Mouse (Mus musculus) cerebellum, adult 8-10 months (tissue): Measurements from ENCODE around the gene Fam92b.

Experiments
- DNase-seq: peaks from one replicate; pipeline ENCODE4 v3.0.0; 2022

The Fam92b gene

DNA sequence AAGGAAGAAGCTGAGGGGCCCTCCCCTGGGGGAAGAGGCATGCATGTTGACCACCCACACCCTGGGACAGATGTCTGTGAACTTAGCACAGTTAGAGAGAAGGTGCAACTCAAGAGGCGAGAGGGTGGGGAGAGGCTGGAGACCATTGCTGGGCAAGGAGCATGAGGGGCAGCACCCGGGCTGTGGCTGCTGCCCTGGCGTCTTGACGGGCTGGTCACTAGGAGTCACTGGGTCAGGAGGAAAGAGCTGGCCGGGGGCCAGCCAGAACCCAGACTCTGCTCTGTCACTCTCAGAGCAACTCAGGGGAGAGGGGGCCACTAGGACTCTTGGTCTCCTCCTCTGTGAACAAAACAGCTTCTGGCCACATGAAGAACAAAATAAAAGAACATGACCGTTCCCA is 12.2 kb upstream of the Fam92b start:
- DNase-seq, result no peak

DNA sequence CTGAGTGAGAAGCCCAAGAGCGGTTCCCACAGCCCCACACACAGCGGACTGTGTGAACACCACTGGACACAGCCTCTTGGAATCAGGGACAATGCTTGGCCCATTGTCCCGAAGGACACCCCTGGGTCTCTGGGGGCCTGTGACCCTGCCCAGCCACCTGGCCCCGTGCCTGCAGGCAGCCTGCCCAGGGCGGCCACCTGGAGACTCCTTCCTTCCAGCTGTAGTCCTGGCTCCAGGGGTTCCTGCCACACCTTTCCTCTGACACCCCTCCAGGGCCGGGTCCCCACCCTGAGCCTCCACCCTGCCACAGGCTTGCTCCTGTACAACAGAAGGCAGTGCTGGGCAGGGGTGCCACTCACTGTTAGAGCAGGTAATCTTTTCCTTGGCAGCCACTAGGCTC is 11.2 kb upstream of the Fam92b start:
- DNase-seq, result no peak

DNA sequence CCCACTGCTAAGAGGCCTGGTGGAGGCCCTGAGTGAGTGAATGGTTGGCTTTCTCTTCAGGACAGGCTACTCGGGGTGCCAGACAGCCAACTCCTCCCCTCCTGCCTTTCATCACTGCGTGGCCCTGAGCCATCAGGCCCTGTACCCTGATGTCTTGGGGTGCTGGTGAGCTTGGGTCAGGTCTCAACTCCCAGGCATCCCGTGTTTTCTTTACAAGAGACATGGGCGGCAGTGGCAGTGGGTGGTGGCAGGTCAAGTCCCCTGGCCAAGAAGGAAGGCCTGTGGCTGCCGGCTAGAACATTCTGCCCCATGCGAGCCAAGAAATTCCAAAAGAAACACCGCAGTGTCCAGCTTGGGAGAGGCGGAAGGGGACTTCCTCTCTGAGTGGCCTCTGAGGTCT is 9.2 kb upstream of the Fam92b start:
- no peak for DNase-seq

DNA sequence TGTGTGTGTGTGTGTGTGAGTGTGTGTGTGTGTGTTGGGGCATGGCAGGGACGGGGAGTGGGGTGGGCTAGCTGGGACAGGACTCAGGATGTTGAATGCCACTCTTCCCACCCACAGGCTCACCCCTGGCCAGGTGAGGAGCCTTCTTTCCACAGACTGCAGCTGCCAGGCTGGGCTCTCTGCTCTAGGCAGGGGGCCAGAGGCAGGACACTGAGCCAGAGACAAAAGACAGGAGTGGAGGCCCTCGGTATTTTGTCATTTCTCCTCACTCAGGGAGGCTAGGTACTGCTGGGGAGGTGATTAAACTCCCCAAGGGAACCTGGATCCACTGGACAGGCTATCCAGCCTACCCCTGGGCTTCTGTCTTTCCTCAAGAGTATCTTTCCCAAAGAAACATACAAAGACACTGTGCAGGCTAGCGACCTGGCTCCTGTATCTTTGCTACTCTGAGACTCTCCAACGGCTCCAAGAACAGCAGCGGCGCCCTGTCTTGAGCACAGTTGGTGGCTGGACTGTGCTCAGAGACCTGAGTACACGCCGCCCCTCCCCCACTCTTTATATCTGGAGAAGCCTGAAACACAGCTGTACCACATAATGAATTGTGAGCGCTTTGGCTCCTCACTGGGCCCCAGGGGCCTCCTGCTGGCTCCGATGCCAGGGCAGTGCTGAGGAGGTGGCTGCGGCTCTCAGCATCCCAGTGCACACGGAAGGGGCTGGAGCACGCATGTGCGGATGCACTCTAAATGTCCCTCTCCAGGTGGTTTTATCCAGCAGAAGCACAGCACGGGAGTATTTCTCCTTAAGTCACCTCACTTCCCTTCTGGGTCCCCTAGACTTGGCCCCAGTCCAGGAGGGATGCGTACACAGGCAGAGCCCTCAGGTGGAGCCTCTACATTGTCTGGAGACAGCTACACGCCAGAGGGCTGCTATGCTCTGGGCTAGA is 7.9 kb upstream of the Fam92b start:
- DNase-seq, result no peak

DNA sequence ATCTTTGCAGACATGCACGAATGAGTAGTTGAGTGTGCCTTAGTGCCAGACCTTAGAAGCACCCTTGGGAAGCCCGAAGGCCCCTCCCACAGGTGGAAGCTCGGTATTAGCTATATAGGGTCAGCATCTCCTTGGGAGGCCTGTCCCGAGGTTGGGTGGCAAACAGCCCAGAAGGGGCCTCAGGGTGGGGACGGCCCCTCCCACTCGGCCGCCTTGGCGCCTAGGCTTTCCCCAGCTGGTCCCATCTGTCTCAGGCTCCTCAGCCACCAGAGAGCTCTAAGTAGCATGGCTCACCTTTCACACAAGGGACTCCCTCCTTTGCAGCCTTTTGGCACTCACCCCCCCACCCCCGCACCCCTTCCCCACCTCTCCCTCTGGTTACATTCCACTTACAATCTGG is 7.1 kb upstream of the Fam92b start:
- DNase-seq, result no peak

DNA sequence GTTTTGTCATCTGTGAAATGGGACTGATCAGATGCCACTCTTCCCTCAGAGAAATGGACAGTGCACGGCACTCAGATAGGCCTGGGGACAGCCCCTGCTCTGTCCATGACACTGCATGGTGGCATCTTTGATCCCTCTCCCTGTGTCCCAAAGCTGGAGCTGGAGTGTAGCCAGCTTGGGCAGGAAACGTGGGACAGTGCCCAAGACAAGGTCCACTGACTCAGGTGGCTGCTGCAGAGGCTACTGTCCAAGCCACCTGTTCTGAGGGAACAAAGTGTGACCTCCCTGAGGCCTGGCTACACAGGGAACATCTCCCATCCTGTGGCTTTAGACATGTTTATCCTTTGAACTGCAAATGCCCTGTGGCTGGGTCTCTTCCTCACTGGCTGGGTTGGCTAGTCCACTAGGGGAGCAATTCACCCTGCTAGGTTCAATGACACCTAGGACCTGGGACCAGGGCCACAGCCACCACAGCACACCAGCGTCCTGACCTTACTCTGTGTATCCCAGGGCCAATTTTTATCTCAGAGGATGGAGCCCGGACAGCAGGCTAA is 4.7 kb upstream of the Fam92b start:
- DNase-seq, result no peak

DNA sequence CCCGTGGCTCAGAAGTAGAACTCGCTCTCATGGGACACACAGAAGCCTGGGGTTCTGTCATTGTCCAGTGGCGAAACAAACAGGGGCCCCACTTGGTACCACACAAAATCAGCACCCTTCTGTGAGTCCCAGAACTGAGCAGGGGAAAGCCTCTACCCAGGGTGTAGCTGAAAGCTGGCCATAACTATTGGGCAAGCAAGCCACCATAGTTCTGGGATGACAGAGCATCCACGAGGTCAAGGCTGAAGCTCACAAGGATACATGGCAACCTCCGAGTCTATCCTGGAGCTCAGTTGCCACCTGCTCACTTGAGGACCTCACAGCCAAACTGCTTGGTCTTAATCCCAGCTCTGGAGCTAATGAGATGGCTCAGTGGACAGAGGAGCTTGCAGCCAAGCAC is 4.0 kb upstream of the Fam92b start:
- no peak for DNase-seq

DNA sequence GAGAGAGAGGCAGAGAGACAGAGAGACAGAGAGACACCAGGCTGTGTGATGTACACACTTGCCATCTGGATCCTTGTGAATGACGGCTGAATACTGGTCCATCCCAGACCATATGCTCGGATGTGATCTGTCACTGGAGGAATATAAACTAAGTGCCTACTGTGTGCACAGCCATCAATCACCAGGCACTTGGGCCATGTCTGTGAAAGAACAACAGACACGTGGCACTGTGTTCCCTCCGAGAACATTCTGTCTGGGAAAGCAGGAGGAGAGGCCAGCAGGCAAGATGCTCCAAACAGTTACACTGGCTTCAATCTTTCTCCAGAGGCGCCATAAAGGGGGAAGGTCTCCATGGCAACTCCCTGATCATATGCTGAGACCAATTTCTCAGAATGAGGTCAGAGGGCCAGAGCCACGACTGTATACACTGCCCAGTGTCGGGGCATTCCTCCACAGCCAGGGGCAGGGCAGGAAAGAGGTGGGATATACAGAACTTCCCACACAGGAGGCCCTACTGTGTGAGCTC is 3.2 kb upstream of the Fam92b start:
- no peak for DNase-seq

DNA sequence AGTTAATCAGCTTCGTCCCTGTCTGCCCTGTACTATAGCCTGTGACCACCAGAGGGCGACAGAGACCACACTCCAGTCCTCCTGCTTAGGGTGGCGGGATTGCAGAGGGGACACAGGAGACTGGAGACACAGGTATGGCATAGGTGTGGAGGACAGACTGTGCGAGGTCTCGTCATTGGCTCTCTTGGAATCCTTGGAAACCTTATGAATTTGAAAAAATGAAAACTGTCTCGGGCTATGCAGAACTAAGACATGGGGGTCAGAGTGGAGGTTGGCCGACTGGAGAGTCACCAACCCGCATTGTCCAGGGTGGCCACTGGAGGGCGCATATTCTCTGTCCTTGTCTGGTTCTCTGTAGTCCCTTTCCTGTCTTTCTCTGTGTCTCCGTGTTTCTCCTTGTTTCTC is 1.8 kb upstream of the Fam92b start:
- DNase-seq, result peak; percentile 95

DNA sequence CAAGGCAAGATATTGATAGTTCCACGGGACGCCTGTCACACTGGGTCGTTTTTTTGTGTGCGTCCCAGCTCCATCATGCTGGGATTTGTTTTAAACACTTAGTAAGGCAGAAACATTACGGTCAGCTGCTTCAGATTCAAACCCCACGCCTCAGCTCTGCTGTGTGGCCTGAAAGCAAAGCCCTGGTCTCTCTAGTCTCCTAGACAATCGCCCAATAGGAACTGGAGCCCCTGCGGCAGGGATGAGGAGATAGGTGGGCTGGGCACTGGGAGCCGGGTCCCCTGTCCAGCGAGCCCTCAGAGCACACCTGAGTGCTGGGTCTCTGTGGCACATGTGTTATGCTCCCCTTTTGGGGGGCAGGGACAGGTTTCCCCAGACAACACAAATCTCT is 853 bp upstream of the Fam92b start:
- no peak for DNase-seq

DNA sequence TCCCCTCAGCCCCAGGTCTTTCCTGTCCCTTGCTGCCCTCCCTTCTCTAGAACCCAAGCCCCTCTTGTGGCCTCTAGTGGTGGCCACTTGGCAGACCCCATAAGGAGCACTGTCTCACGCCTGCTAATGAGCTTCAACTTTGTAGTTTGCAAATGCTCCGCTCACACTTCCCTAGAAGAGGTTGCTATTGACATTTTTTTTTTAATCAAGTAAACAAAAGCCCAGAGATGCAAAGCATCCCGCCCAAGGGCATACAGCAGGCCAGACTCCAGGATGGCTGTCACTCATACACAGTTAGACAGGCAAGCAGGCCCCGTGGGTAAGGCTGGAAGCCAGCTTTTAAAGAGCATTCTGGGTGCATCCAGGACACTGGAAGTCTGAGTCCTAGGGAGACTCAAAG is 661 bp downstream of the Fam92b start:
- no peak for DNase-seq

DNA sequence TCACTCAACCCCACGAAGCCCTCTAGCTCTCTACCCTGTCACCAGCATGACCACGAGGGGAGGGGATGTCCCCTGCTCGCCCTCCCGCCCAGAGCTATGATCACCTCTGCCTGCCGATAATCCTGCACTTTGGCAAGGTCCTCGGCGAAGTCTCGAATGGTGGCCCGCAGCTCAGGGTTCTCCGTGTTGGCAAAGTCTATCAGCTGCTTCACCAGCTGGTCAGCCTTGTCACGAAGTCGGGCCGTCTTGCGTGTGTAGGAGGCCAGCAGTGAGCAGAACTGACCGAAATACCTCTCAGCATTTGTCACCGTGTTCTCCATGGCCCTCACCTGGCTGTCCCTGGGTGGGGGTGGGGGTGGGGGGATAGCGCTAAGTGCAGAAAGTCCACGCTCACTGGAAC is 2.7 kb downstream of the Fam92b start:
- DNase-seq, result no peak

DNA sequence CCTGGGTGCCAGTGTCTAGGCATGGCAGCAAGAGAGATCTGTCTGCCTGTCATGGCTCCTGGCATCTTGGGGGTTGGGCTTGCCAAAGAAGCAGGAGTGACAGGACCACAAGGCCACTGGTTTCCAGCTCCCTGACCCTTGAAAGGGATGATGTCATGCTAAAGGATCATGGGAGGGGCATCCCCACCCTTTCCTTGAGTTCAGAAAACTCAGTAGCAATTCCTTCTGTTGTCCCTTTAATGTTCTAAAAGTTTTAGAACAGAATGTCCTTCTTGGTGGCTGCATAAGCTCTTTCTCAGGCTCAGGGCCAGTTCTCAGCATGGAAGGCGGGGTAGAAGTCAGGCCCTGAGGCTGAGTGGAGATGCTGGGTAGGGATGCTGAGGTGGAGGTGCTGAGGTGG is 4.1 kb downstream of the Fam92b start:
- DNase-seq, result no peak

DNA sequence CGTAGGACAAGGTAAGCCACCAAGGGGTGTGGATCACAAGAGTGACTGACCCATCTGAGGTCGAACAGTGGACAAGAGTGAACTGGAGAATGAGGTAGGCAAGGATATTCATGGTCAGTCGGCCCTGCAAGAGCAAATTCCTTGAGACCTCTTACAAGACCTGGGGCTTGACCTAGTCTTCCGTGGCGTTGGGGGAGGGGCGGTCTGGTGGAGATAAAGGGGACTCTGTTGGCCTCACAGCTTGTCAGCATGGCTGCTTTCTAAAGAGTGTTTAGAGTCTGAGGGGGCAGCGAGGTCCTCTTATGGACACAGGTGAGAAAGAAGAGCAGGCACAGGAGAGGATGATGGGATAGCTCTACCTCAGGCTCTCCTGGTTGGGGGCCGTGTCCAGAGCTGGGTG is 8.1 kb downstream of the Fam92b start:
- no peak for DNase-seq

DNA sequence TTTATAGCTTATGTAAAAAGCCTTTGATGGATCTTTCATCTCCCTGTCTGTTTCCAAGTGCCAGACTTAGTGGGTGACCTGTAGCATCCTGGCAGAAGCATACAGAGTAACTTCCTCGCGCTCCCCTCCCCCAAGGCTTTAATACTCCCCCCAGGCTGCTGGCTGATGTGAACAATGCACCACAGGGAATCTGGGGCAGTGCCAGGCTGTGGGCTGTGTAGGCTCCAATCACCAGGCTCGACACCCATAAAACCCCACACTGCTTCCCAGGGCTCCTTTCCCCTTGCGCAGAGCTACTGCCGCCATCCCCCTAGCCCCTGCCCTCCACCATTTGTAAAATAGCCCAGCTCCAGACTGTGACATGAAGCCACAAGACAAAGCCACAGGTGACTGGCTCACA is 9.4 kb downstream of the Fam92b start:
- DNase-seq, result no peak

DNA sequence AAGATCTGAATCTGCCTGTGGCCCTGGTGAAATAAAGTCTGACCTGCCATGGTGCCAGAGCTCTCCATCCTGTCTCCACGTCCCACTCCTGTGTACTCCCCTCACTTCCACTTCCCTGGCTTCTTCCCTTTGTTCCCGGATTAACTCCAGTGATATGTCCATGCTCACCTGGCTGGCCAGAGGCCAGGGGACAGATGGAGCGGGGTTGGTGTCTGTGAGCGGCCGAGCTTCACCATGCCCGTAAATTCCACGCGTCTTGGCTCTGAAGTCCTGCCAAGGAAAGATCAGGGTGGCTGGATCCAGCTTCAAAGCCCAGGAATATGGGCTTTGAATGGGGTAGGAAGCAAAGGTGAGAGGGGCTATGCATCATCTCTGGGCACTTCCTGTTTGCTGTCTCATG is 10.1 kb downstream of the Fam92b start:
- DNase-seq, result peak; percentile 63

DNA sequence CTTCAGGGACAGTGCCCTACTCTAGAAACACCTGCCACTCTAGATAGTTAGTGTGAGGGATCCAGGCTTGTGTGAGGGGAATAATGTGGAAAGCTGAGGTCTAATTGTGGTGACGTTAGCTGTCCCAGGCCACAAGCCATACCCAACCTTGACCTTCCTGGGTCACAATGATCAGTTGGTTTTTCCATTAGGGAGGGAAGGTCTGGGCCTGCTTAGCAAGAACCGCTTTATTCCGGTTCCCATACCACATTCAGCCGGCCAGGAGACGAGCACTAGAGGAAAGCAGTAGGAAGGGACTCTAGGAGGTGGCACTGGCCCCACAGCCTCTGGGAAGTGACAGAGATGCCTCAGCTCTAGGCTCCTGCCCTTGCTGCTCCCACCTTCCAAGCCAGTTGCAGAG is 13.2 kb downstream of the Fam92b start:
- DNase-seq, result no peak

DNA sequence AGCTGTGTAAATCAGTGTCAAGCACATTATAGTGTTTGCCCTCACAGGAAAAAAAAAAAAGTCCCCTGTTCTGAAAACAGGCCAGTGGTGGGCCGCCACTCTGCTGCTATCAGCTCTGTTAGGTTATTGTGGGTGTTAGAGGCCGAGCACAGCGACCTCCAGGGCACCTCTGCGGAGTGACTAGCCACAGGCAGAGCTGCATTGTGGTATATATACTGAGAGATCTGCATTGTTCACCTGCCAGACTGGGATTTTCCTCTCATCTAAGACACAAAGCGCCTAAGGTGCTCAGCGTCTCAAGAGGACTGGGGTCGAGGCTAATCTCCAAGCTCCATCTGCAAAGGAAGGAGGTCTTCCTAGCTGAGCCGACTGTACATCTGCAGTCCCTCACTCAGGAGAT is 13.9 kb downstream of the Fam92b start:
- DNase-seq, result no peak

DNA sequence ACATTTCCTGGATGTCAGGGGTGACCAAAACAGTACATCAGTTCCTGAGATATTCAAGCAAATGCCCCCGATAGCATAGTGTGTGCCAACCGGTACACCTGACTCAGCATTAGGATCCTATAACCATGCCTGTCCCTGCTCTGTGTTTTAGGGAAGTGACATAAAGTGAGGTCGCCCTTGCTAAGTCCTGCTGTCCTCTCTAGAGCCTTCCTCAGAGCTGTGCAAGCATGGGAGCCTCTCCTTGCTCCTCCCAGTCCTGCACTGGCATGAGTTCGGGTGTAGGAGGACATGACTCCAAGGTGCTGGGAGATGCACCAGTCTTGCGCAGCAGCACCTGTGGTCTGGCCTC is 14.9 kb downstream of the Fam92b start:
- no peak for DNase-seq

DNA sequence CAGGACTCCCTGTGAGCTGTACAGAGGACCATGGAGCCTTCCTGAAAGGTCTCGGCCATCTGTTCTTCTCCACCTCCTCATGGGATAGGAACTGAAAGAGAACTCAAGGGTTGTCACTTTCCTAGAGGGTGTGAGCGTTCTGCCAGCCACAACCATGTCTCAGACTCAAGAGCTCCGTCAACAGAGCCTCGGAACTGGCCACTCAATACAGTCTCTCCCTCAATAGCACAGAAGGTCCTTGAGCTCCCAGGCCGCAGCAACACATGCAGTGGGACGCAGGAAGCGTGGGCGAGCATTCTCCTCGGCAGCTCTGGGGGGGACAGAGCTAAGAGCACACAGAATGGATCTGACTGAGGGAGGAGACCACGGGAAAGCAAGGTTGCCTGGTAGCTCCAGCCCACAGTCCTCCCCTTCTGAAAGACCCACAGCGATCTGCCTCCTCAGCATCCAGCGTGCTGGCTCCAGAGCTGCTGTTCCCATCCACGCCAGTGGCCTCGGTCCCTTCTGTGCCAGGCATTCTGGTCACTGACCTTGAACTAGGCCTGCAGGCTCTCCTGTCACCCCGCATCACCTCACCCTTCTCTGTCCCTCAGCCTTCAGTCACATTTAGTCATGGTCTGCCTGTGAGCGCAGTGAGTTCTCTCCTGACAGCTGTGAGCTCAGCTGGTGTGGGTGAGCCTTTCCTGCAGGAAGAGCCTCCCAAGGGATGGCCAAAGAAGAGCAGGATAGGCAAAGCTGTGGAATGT is 15.4 kb downstream of the Fam92b start:
- no peak for DNase-seq

DNA sequence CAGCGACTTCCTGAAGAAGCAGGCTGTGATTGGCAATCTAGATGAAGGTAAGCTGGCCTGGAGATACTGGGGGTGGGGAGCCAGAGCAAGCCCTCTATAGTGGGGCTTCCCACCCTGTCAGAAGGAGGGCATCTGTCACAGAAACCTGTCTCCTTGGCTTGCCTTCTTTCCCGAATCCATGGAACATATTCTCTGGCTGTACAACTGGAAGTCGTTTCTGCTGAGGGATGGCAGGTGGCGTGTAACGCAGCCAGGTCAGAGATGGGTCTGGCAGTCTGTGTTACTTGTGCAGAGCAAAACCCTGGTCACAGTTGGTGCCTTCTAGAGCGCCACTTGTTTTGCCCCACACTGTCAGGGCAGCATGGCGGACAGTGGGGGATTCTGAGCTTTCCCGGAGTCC is 16.9 kb downstream of the Fam92b start:
- peak; percentile 67 for DNase-seq

DNA sequence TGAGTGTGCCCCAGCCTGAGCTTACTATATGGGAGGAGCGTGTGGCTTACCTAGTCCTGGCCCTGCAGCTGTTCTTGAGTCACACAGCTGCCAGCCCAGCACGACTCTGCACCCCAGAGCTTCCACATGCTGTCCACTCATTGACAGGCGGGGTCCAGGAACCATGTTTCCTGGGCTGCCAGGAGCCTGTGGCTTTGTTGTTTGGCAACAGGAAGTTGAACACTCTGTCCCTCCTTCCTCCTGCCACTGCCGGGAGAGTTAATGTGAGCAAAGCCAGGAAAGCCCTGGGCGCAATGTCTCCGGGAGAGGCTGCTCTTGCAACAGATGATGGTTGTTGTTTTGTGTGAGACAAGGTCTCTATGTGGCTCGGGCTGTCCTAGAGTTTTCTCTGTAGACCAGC is 24.6 kb downstream of the Fam92b start:
- no peak for DNase-seq

DNA sequence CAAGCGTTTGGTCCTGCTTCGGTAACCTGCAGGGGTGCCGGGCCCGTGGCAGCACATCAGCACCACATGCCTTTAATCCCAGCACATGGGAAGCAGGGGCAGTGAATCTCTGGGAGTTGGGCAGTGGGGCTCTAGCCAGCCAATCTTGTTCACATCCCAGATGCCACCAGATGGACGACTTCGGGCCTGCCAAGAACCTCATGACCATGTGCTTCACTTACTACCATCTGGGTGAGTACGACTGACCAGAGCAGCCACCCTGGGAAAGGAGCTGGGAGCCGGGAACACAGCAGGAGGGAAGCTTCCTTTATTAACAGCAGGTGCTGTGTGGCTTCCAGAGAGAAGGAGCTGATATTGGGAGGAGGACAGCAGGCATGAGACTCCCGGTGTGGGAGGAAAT is 26.1 kb downstream of the Fam92b start:
- DNase-seq, result no peak

DNA sequence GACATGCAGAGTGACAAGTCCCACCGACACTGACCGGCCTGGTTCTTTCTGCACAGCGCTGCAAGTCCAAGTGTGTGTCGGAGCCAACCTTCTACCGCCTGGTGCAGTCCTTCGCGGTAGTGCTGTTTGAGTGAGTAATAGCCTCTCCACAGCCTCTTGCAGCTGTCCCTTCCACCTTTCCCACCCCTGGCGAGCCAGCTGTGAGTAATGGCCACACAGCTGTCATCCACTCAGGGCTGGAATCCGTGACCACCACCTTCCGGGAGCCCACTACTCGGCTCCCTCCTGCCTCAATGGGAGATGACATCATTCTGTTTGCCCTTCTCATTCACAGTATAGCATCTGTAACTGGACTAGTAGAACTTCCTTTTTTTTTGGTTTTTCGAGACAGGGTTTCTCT is 27.2 kb downstream of the Fam92b start:
- no peak for DNase-seq
